Comparison of ENCODE assay signal across 8 mouse cellular contexts in the genomic region with DNA sequence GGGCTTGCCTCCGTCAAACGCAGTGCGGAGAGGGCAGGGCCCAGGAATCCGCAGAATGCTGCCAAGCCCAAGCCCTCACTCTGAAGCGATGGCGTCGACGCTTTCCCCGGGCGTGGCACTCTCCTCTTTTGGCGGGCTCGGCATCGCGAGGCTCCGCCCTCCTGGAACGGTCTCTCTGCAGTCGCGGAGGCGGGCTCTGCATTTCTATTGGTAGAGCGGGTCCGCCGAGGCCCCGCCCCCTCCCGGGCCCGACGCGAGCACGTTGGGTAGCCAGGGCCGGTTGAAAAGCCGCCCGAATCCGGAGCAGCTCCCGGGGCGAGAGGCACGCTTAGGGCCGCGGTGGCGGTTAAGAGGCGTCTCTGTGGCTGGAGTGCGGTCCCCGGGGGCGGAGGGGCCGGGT. TPM values are rescaled to one million over a fixed set of nuclear protein-coding genes. Genes with fewer than 3 reads are reported as not detected.
A peak's percentile ranks its signal among the peaks of the same experiment; 100 is the strongest.
DNase-seq lines count a peak whose midpoint lies in the region; ATAC-seq and TF ChIP-seq lines count a peak whose summit lies in the region.

Gene Fam208a (plus strand): TSS at position 262 of the 400 bp plus-strand sequence.

- peak within 1 kb of the TSS; percentile 95 for H3K9ac ChIP-seq in heart, embryonic 14.5 days (ENCODE audit: low read length)
- H3K9ac ChIP-seq in liver, embryonic 11.5 days (ENCODE audit: low read depth, low read length): peak within 1 kb of the TSS; percentile 96

- peak within 1 kb of the TSS; percentile 96 for H3K4me2 ChIP-seq in heart, embryonic 14.5 days (ENCODE audit: low read length)
- peak within 1 kb of the TSS; percentile 89 for H3K4me2 ChIP-seq in liver, embryonic 11.5 days
- H3K4me2 ChIP-seq in myocyte (ENCODE audit: low read depth): peak within 1 kb of the TSS; percentile 69

- peaks cover 2 to 3% of the 10 kb centered on the region in 2 experiments; a peak in 2 of 4 replicates for H3K4me1 ChIP-seq in heart, embryonic 14.5 days (ENCODE audit: control insufficient read depth in 2 of 2, insufficient read depth in 2 of 2, low read length in 2 of 2)
- H3K4me1 ChIP-seq in liver, embryonic 11.5 days (replicated peaks; ENCODE audit: control insufficient read depth, insufficient read depth, low read length): peaks cover 4% of the 10 kb centered on the region

- peaks cover 27% of the 10 kb centered on the region for H3K79me2 ChIP-seq in myocyte (ENCODE audit: control insufficient read depth, insufficient read depth)

- H3K36me3 ChIP-seq in heart, embryonic 14.5 days (ENCODE audit: control insufficient read depth, insufficient read depth, low read length): peaks cover 14% of the 10 kb centered on the region
- peaks cover 8% of the 10 kb centered on the region for H3K36me3 ChIP-seq in liver, embryonic 11.5 days (ENCODE audit: control insufficient read depth, insufficient read depth, low read length)
- H3K36me3 ChIP-seq in myocyte (ENCODE audit: control insufficient read depth, insufficient read depth): no peaks in the 10 kb centered on the region
- no peaks in the 10 kb centered on the region for H3K36me3 ChIP-seq in splenic B cell, adult 2 months (ENCODE audit: control insufficient read depth, insufficient read depth, low read length, poor library complexity, severe bottlenecking)

- peak within 1 kb of the TSS; percentile 71 to 81 for H3K4me3 ChIP-seq in heart, embryonic 14.5 days (ENCODE audit: control insufficient read depth in 1 of 2, insufficient read depth in 1 of 2, low read depth in 1 of 2, low read length in 2 of 2)
- H3K4me3 ChIP-seq in liver, embryonic 11.5 days (ENCODE audit: low read depth, low read length): peak within 1 kb of the TSS; percentile 75
- H3K4me3 ChIP-seq in myocyte: peak within 1 kb of the TSS; percentile 46

- 2% methylated on average over 43 of the region's 43 CpGs for WGBS in heart, embryonic 14.5 days
- WGBS in liver, embryonic 11.5 days: 2% methylated on average over 42 of the region's 43 CpGs

- H3K9me3 ChIP-seq in heart, embryonic 14.5 days (ENCODE audit: control insufficient read depth, low read length): peaks cover 17% of the 10 kb centered on the region
- peaks cover 13% of the 10 kb centered on the region for H3K9me3 ChIP-seq in liver, embryonic 11.5 days (ENCODE audit: control insufficient read depth, low read length)

- ATAC-seq in heart, embryonic 14.5 days (ENCODE audit: insufficient number of reproducible peaks, insufficient read depth, low FRiP score, low read depth): peak; percentile 95
- ATAC-seq in liver, embryonic 11.5 days (replicated peaks; ENCODE audit: low FRiP score): peak; percentile 96

- DNase-seq in CD8-positive naive resting alpha-beta T cell, adult 2 months (ENCODE audit: low read depth in 2 of 2, low spot score in 2 of 2): peak; percentile 85 to 89
- DNase-seq in c-Kit-negative CD71-positive TER-119-positive erythroid progenitor cells, embryonic 14.5 days (ENCODE audit: low read depth, low spot score): peak; percentile 89
- peak; percentile 67 for DNase-seq in fibroblast of lung, adult 2 months (ENCODE audit: low read depth)
- DNase-seq in kidney, postnatal 10 days: peak; percentile 97
- peak; percentile 91 for DNase-seq in liver, embryonic 11.5 days (ENCODE audit: low spot score)
- DNase-seq in splenic B cell, adult 2 months (ENCODE audit: low read depth, low spot score): peak; percentile 95

- no peaks in the 10 kb centered on the region for H3K27me3 ChIP-seq in heart, embryonic 14.5 days (ENCODE audit: control insufficient read depth, insufficient read depth, low read length)
- H3K27me3 ChIP-seq in liver, embryonic 11.5 days (replicated peaks; ENCODE audit: control insufficient read depth, insufficient read depth, low read length): no peaks in the 10 kb centered on the region
- no peaks in the 10 kb centered on the region for H3K27me3 ChIP-seq in myocyte (ENCODE audit: control insufficient read depth, insufficient read depth, insufficient read length)
- H3K27me3 ChIP-seq in splenic B cell, adult 2 months (ENCODE audit: control insufficient read depth, insufficient read depth, low read length, poor library complexity, severe bottlenecking): no peaks in the 10 kb centered on the region

- H3K27ac ChIP-seq in heart, embryonic 14.5 days (replicated peaks in 1 of 2; ENCODE audit: control insufficient read depth in 1 of 2, insufficient read depth in 1 of 2, low read depth in 2 of 2, low read length in 2 of 2): peak within 1 kb of the TSS; percentile 86 to 100
- H3K27ac ChIP-seq in liver, embryonic 11.5 days (ENCODE audit: low read depth, low read length): peak within 1 kb of the TSS; percentile 97

- peak; percentile 75 for TF ChIP-seq POLR2A in myocyte (IDR thresholded peaks at IDR 0.05; ENCODE audit: insufficient read length, low read depth)

- peak within 1 kb of the TSS; percentile 66 for H3ac ChIP-seq in myocyte (ENCODE audit: control insufficient read depth, insufficient read length)

TF ChIP-seq in myocyte, 11 proteins besides CTCF, POLR2A, EP300 and RAD21:
- TF ChIP-seq POLR2AphosphoS2 (IDR thresholded peaks at IDR 0.05; ENCODE audit: insufficient read length, low read depth): peak; percentile 61
- no peak for TF ChIP-seq REST (IDR thresholded peaks at IDR 0.05; ENCODE audit: insufficient read depth, insufficient read length)
- TF ChIP-seq CEBPB (IDR thresholded peaks at IDR 0.05; ENCODE audit: insufficient read depth, poor library complexity, severe bottlenecking): no peak
- no peak for TF ChIP-seq MYOG (IDR thresholded peaks at IDR 0.05; ENCODE audit: control insufficient read depth in 1 of 3, insufficient read depth in 1 of 3, insufficient read length in 2 of 3, low read depth in 2 of 3)
- no peak for TF ChIP-seq E2F4 (IDR thresholded peaks at IDR 0.05; ENCODE audit: insufficient read depth)
- TF ChIP-seq TCF12 (IDR thresholded peaks at IDR 0.05; ENCODE audit: insufficient read depth, poor library complexity, severe bottlenecking): no peak
- no peak for TF ChIP-seq TCF3 (IDR thresholded peaks at IDR 0.05; ENCODE audit: insufficient read length, low read depth)
- TF ChIP-seq SRF (IDR thresholded peaks at IDR 0.05; ENCODE audit: control insufficient read depth, insufficient read length, low read depth): no peak
- TF ChIP-seq MAX (IDR thresholded peaks at IDR 0.05; ENCODE audit: low read depth): peak; percentile 50
- TF ChIP-seq USF1 (IDR thresholded peaks at IDR 0.05; ENCODE audit: low read depth): no peak

RNA-seq across cellular contexts. Expression of gene Fam208a, which starts in this region (rescaled TPM):
- polyA plus RNA-seq in heart, embryonic 14.5 days (2014; fragmentation: Nextera tagmentation; extraction: Ambion mirVana): 13.6 and 13.8 TPM in 2 replicates
- 11.0 and 11.4 TPM in 2 replicates for polyA plus RNA-seq in liver, embryonic 11.5 days (2014; fragmentation: Nextera tagmentation; extraction: Ambion mirVana)
- polyA plus RNA-seq in myocyte (2012; fragmentation: generic; extraction: Trizol): 2.0 TPM

Comparison
In these comparisons a context has a peak if more than half of its experiments do, and no peak if none do; other contexts are left out.
1. Peak in every context shown above with its lines: DNase-seq, ATAC-seq, H3K4me3 ChIP-seq and H3K27ac ChIP-seq.